Mouse (Mus musculus) naive thymus-derived CD4-positive, alpha-beta T cell, adult 2 months (primary cell): ENCODE data around the gene Brca2.
"Not testable (repeated sequence)": the region's sequence is repeated elsewhere in the genome, so short reads cannot be mapped to it uniquely, and the experiment has no call there.

Experiments
- DNase-seq: peaks from one replicate; pipeline ENCODE4 v3.0.0-alpha.2; 2011; ENCODE audit warnings: low read depth

The Brca2 gene

GRCm38 (mm10) chr5:150521937-150522866 is at the start of gene Brca2:
Brca2 (plus strand) TSS chr5:150522630.
- peak; percentile 91 for DNase-seq

- DNase-seq = no peak
These were observed 45.1 kb upstream of the Brca2 start for GRCm38 (mm10) chr5:150477364-150477763.

- no peak for DNase-seq
These were observed 43.8 kb upstream of the Brca2 start for GRCm38 (mm10) chr5:150478612-150479011.

- peak; percentile 54 for DNase-seq
These were observed 37.2 kb upstream of the Brca2 start for GRCm38 (mm10) chr5:150485198-150485597.

GRCm38 (mm10) chr5:150490285-150490684 is 32.1 kb upstream of the Brca2 start:
- DNase-seq = no peak

GRCm38 (mm10) chr5:150490821-150491220 is 31.6 kb upstream of the Brca2 start:
- no peak for DNase-seq

- not testable (repeated sequence) for DNase-seq
These were observed 30.8 kb upstream of the Brca2 start for GRCm38 (mm10) chr5:150491573-150492173.

- DNase-seq = peak; percentile 67
These were observed 26.6 kb upstream of the Brca2 start for GRCm38 (mm10) chr5:150495792-150496191.

- no peak for DNase-seq
These were observed 11.8 kb upstream of the Brca2 start for GRCm38 (mm10) chr5:150510451-150511225.

- DNase-seq = no peak
These were observed 9.2 kb upstream of the Brca2 start for GRCm38 (mm10) chr5:150513264-150513663.

- no peak for DNase-seq
These were observed 8.4 kb upstream of the Brca2 start for GRCm38 (mm10) chr5:150514027-150514426.

- no peak for DNase-seq
These were observed 4.4 kb upstream of the Brca2 start, which contains the start of gene Zar1l for GRCm38 (mm10) chr5:150518064-150518463. Zar1l (minus strand) TSS chr5:150518164.

- DNase-seq = peak; percentile 80
These were observed 2.9 kb upstream of the Brca2 start for GRCm38 (mm10) chr5:150519551-150519950.

- DNase-seq = no peak
These were observed 421 bp downstream of the Brca2 start for GRCm38 (mm10) chr5:150522867-150523234.

GRCm38 (mm10) chr5:150525239-150525638 is 2.8 kb downstream of the Brca2 start:
- no peak for DNase-seq

- DNase-seq = no peak
These were observed 18.9 kb downstream of the Brca2 start for GRCm38 (mm10) chr5:150541302-150541701.

- no peak for DNase-seq
These were observed 20.8 kb downstream of the Brca2 start for GRCm38 (mm10) chr5:150543184-150543583.

GRCm38 (mm10) chr5:150551637-150552036 is 29.2 kb downstream of the Brca2 start:
- no peak for DNase-seq

GRCm38 (mm10) chr5:150559519-150560103 is 37.2 kb downstream of the Brca2 start:
- DNase-seq = no peak

- DNase-seq = no peak
These were observed 38.4 kb downstream of the Brca2 start for GRCm38 (mm10) chr5:150560851-150561250.

- DNase-seq = no peak
These were observed 38.9 kb downstream of the Brca2 start for GRCm38 (mm10) chr5:150561376-150561775.

GRCm38 (mm10) chr5:150561783-150562182 is 39.4 kb downstream of the Brca2 start:
- DNase-seq = no peak
